Mouse (Mus musculus) CH12.LX (cell line): ENCODE data around the gene Edn2. TPM values are rescaled to one million over a fixed set of nuclear protein-coding genes. Genes with fewer than 3 reads are reported as not detected.

Experiments used
- DNase-seq: peaks from one replicate; pipeline ENCODE4 v3.0.0-alpha.2; 2013; ENCODE audit errors: extremely low read depth
- H3K27ac ChIP-seq: 2 replicates; pipeline ENCODE4 v1.5.1; 2012; ENCODE audit warnings: low read depth, mild to moderate bottlenecking, control low read depth, moderate library complexity; ENCODE audit not compliant: insufficient read depth
- H3K27me3 ChIP-seq: replicated peaks from 2 replicates; pipeline ENCODE3; 2012; ENCODE audit warnings: inconsistent platforms
- H3K36me3 ChIP-seq, 2 experiments: replicated peaks in 1 of 2; 2 replicates each; pipeline versions ENCODE3 to v1.6.1; 2012; ENCODE audit warnings: inconsistent platforms in 1 of 2, low read length in 1 of 2, mild to moderate bottlenecking in 1 of 2, mixed read lengths in 1 of 2, moderate library complexity in 1 of 2; ENCODE audit not compliant: control insufficient read depth in 1 of 2, insufficient read depth in 1 of 2
- H3K4me1 ChIP-seq, 2 experiments: 2 replicates each; pipeline ENCODE4 v1.6.1; 2012; ENCODE audit warnings: inconsistent platforms in 1 of 2, moderate library complexity in 1 of 2; ENCODE audit not compliant: insufficient read depth in 2 of 2, control insufficient read depth in 1 of 2
- H3K4me2 ChIP-seq: 2 replicates; pipeline ENCODE4 v1.6.1; 2012; ENCODE audit warnings: low read depth, mild to moderate bottlenecking, control low read depth; ENCODE audit not compliant: poor library complexity, insufficient read depth, severe bottlenecking
- H3K4me3 ChIP-seq, 3 experiments: fragments of 150-350 bp in 1 of 3; sonication (generic) in 1 of 3; replicated peaks in 1 of 3; 2 replicates each; pipeline versions ENCODE3 to v1.5.1; 2011 to 2012; ENCODE audit warnings: low read depth in 2 of 3, low read length in 2 of 3, mild to moderate bottlenecking in 2 of 3, moderate library complexity in 2 of 3, control low read depth in 1 of 3, improper control_type of control experiment in 1 of 3, inconsistent platforms in 1 of 3, mixed read lengths in 1 of 3; ENCODE audit not compliant: poor library complexity in 1 of 3
- H3K79me2 ChIP-seq: replicated peaks from 2 replicates; pipeline ENCODE4 v1.6.1; 2012; ENCODE audit warnings: mild to moderate bottlenecking, moderate library complexity; ENCODE audit not compliant: control insufficient read depth, poor library complexity, insufficient read depth, severe bottlenecking; ENCODE audit errors: extremely low read depth
- H3K9ac ChIP-seq: 2 replicates; pipeline ENCODE4 v1.6.1; 2012; ENCODE audit warnings: low read depth, mild to moderate bottlenecking, control low read depth, moderate library complexity; ENCODE audit not compliant: insufficient read depth
- H3K9me3 ChIP-seq: replicated peaks from 2 replicates; pipeline ENCODE3; 2012; ENCODE audit warnings: low read length, inconsistent platforms, mixed read lengths
- CHD1 ChIP-seq: IDR thresholded peaks from 2 replicates; pipeline ENCODE4 v1.6.1; 2012; ENCODE audit warnings: low read depth, low read length, improper control_type of control experiment, inconsistent platforms
- CTCF ChIP-seq, 2 experiments: IDR thresholded peaks in 1 of 2; conservative IDR thresholded peaks in 1 of 2; 2 replicates each; pipeline ENCODE4 v1.5.1; 2011 to 2012; ENCODE audit warnings: low read depth in 2 of 2, low read length in 2 of 2, improper control_type of control experiment in 1 of 2, inconsistent platforms in 1 of 2, mild to moderate bottlenecking in 1 of 2, moderate library complexity in 1 of 2
- E2F4 ChIP-seq: IDR thresholded peaks from 2 replicates; pipeline ENCODE4 v1.6.1; 2011; ENCODE audit warnings: low read depth, low read length, improper control_type of control experiment; ENCODE audit not compliant: insufficient replicate concordance
- GABPA ChIP-seq: IDR thresholded peaks from 2 replicates; pipeline ENCODE4 v1.6.1; 2012; ENCODE audit warnings: low read depth, low read length, improper control_type of control experiment, inconsistent platforms; ENCODE audit not compliant: insufficient replicate concordance
- IRF4 ChIP-seq: IDR thresholded peaks from 2 replicates; pipeline ENCODE4 v1.6.1; 2014; ENCODE audit warnings: low read depth, mild to moderate bottlenecking, inconsistent platforms, low read length, improper control_type of control experiment
- JUN ChIP-seq: IDR thresholded peaks from 2 replicates; pipeline ENCODE4 v1.6.1; 2011; ENCODE audit warnings: low read depth, mild to moderate bottlenecking, low read length, improper control_type of control experiment, moderate library complexity; ENCODE audit not compliant: insufficient read depth
- JUND ChIP-seq: conservative IDR thresholded peaks from 2 replicates; pipeline ENCODE4 v1.6.1; 2011; ENCODE audit warnings: low read depth, low read length, improper control_type of control experiment
- MAFK ChIP-seq: IDR thresholded peaks from 2 replicates; pipeline ENCODE4 v1.6.1; 2011; ENCODE audit warnings: low read length, improper control_type of control experiment; ENCODE audit not compliant: insufficient replicate concordance
- POLR2AphosphoS2 ChIP-seq: IDR thresholded peaks from 2 replicates; pipeline ENCODE4 v1.6.1; 2011; ENCODE audit warnings: low read depth, low read length, improper control_type of control experiment
- RAD21 ChIP-seq: IDR thresholded peaks from 2 replicates; pipeline ENCODE4 v1.6.1; 2011; ENCODE audit warnings: low read depth, mild to moderate bottlenecking, low read length, improper control_type of control experiment, moderate library complexity
- SMC3 ChIP-seq: IDR thresholded peaks from 2 replicates; pipeline ENCODE4 v1.6.1; 2011; ENCODE audit warnings: low read depth, low read length, improper control_type of control experiment
- TCF12 ChIP-seq: IDR thresholded peaks from 2 replicates; pipeline ENCODE4 v1.6.1; 2014; ENCODE audit warnings: low read depth, mild to moderate bottlenecking, inconsistent platforms, low read length, improper control_type of control experiment
- UBTF ChIP-seq: IDR thresholded peaks from 2 replicates; pipeline ENCODE4 v1.6.1; 2012; ENCODE audit warnings: low read depth, mild to moderate bottlenecking, inconsistent platforms, low read length, improper control_type of control experiment, moderate library complexity
- ZC3H11A ChIP-seq: IDR thresholded peaks from 2 replicates; pipeline ENCODE4 v1.6.1; 2012; ENCODE audit warnings: low read depth, mild to moderate bottlenecking, inconsistent platforms, low read length, improper control_type of control experiment
- dilution Hi-C: fragments of 300-500 bp; cut with MboI; formaldehyde crosslinking; loops from 2 replicates; pipeline ENCODE4 v1.14.3; 2020; ENCODE audit warnings: low sequenced_read_pairs; ENCODE audit not compliant: extremely low pct_unique_long_range_greater_than_20kb, extremely low pct_ligation_motif_present
- in situ Hi-C: fragments of 300-500 bp; cut with MboI; formaldehyde crosslinking; loops from 3 replicates; pipeline ENCODE4 v1.14.3; 2019; ENCODE audit warnings: low sequenced_read_pairs, low pct_ligation_motif_present, low pct_unique_long_range_greater_than_20kb, mixed read lengths
- polyA plus RNA-seq: library from polyadenylated mRNA; unstranded; fragments of >175 nt; gene quantifications from 2 replicates; pipeline ENCODE4 v1.2.1, GENCODE M21; 2012; ENCODE audit warnings: low read depth; ENCODE audit not compliant: insufficient read length
- total RNA-seq, 2 experiments: library from RNA; depleted of rRNA; stranded (reverse); fragments of 300-350 nt in 1 of 2; fragments of >200 nt in 1 of 2; gene quantifications; 2 replicates each; pipeline ENCODE4 v1.2.3; 2012 to 2014

Edn2 gene
- total and polyA plus RNA-seq, 3 experiments, result not detected

GRCm38 (mm10) chr4:120148291-120149141, 12.5 kb upstream of the Edn2 start:
- in situ Hi-C loops, result no loop called here
- peaks cover 0 to 4% of the 10 kb centered on the region in 2 experiments; a peak in 1 of 4 replicates for H3K4me1 ChIP-seq
- no peak overlapping the region for H3K9ac ChIP-seq
- H3K4me2 ChIP-seq, result no peak overlapping the region
- H3K27ac ChIP-seq, result no peak overlapping the region
- TF ChIP-seq ZC3H11A (no peak), POLR2AphosphoS2 (no peak), GABPA (no peak), TCF12 (no peak), JUND (no peak), MAFK (no peak)
- TF ChIP-seq, all 38 proteins: peak for 0
- dilution Hi-C loops, result no loop called here
- Histone ChIP-seq H3K4me3 (no peak overlapping the region), H3K79me2 (no peaks in the 10 kb centered on the region), H3K27me3 (peaks cover 22% of the 10 kb centered on the region), H3K36me3 (no peaks in the 10 kb centered on the region), H3K9me3 (no peaks in the 10 kb centered on the region)
- DNase-seq, result no peak

GRCm38 (mm10) chr4:120149142-120149524, 11.9 kb upstream of the Edn2 start:
- H3K79me2 ChIP-seq, result no peaks in the 10 kb centered on the region
- dilution Hi-C loops (no loop called here), in situ Hi-C loops (no loop called here)
- no peak overlapping the region for H3K9ac ChIP-seq
- H3K9me3 ChIP-seq, result no peaks in the 10 kb centered on the region
- H3K27me3 ChIP-seq, result peaks cover 22% of the 10 kb centered on the region
- no peak overlapping the region for H3K4me2 ChIP-seq
- no peak overlapping the region for H3K27ac ChIP-seq
- H3K4me3 ChIP-seq, result no peak overlapping the region
- peaks cover 0 to 4% of the 10 kb centered on the region in 2 experiments; a peak in 1 of 4 replicates for H3K4me1 ChIP-seq
- DNase-seq, result peak; percentile 41
- no peak for TF ChIP-seq POLR2AphosphoS2
- no peak for TF ChIP-seq E2F4
- TF ChIP-seq JUN, result no peak
- peak; percentile 67 for TF ChIP-seq RAD21
- no peak for TF ChIP-seq UBTF
- peak; percentile 63 for TF ChIP-seq SMC3
- TF ChIP-seq IRF4, result no peak
- peak; percentile 36 for TF ChIP-seq ZC3H11A
- TF ChIP-seq CTCF (conservative IDR thresholded peaks at IDR 0.05 in 1 of 2, IDR thresholded peaks at IDR 0.05 in 1 of 2; ENCODE audit: low read depth in 2 of 2, low read length in 2 of 2), result peak; percentile 14 to 69; a peak in 2 of 4 replicates
- no peak for TF ChIP-seq CHD1
- H3K36me3 ChIP-seq, result no peaks in the 10 kb centered on the region
